Mouse (Mus musculus): ENCODE data around the gene Stard5.

Gene Stard5

GRCm38 (mm10) chr7:83635726-83636125, 4.0 kb downstream of the Stard5 start:
- DNase-seq = no peak

- DNase-seq = no peak
Measured at GRCm38 (mm10) chr7:83636425-83636824, 4.7 kb downstream of the Stard5 start.

DNA sequence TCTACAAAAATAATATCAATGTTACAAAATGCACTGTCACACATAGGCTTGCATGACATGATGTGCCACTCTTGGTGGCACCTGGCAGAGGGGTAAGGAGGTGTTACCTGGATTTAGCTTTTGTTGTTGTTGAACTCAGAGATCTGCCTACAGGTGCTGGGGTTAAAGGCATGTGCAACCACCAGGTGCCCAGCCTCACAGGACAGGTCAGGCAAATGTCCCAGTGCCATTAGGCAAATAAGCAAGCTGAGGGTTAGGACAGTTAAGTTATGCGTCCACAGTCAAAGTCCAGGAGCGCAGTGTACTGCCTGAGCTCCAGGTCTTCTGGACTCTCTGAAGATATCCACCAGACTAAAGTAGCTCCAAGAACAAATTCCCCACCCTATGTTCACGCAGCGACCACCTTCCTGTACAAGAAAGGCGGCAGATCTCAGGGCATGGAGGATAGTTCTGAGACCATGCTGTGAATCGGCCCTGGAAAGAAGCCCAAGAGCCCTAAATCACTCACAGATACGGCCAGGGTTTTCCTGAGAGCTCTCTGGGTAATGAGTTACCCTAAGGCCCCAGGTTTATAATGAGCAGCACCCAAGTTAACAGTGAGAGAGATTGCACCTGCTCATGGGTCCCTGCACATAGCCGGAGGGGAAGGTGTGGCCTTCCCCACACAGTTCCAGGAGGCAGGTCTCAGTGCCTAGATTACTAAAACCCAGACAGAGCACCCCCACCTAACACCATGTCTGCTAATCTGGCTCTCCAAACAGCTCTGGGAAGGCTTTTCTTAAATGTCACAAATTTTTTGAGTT, 6.2 kb downstream of the Stard5 start:
- DNase-seq = no peak

DNA sequence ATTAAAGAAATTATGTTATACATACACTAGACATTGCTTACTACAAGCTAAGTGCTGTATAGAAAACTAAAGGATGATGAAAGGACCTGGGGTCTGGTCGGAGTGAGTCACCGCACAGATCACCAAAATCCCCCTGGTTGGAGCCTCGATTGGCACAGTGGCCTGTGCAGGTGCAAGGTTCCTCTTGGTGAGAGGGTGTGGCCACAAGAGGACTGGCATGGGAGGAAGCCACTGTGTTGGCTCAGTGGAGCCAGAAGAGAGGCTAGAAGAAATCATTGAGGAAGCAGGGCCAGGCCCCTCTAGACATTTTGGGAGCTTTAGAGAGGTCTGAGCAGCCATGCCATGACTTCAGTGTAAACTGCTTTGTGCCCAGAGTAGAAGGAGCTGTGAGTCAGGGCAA, 7.3 kb downstream of the Stard5 start:
- no peak for DNase-seq

DNA sequence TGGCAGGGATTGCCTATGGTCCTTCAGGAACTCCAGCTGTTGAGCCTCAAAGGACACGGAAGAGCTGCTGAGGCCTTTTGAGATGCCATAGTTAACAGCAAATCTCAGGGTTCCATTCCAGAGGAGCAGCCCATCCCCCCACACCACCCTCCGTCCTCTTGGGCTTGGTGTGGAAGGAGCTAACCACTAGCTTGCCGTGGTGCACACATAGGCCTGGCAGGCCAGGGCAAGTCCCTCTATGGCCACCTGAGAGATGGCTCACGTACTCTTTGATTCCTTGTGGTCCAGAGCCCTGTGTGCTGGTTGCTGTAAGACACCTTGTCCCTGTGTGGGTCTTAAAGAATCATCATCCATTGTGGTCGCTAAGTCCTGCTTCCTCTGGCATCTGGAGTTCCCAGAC, 8.8 kb downstream of the Stard5 start:
- no peak for DNase-seq

GRCm38 (mm10) chr7:83641163-83641562, 9.4 kb downstream of the Stard5 start:
- no peak for DNase-seq

DNA sequence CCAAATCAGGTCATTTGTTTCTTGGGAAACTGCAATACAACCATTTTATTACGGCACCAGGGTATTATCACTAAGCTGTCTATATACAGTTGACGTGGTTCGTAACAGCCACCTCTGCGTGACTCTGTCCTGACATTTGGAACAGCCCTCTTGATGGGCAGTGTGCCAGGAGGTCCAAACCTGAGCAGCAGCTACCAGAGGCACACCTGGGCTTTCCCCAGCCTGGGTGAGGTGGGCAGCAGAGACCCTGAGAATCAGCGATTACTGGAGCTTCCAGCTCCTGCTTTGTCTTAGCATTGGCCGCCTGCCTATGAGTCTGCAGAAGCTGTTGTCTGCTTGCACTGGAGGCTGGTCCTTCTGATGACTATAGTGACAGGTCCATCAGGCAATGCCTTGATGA, 11.8 kb downstream of the Stard5 start:
- DNase-seq = no peak

DNA sequence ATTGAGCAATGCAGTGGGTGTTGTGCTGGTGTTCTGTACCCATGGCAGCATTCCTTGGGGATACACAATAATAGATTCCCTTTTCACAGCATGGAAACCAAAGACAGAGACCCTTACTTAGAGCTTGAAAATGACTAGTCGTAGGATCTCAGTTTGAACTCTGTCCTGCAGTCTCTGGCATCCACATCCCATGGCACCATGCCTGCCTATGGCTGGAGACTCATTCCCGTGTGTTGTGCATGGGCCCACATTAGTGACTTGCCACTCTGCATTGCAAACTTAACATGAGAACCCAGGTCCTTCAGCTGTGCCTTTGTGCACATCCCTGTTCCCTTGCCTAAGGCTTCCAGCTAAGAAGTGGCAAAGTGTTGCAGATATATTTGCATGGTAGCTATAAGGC, 13.0 kb downstream of the Stard5 start:
- DNase-seq = no peak

DNA sequence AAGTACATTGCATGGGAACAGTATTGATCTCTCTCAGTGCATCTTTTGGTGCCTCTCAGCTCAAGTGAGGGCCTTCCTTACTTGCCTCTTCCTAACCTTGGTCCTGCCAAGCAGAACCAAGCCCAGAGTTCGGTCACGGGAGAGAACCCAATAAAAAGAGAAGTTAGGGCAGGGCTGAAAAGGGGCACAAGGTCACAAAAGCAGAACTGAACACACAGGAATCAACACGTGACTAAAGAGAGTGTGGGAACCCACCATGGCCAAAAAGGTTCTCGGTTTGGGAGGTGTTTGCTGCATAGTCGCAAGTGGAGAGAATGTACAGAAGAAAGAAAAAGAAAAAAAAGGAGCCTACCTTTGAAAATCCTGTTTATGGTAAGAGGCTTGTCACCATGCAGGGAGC, 13.7 kb downstream of the Stard5 start:
- peak; percentile 66 for DNase-seq

DNA sequence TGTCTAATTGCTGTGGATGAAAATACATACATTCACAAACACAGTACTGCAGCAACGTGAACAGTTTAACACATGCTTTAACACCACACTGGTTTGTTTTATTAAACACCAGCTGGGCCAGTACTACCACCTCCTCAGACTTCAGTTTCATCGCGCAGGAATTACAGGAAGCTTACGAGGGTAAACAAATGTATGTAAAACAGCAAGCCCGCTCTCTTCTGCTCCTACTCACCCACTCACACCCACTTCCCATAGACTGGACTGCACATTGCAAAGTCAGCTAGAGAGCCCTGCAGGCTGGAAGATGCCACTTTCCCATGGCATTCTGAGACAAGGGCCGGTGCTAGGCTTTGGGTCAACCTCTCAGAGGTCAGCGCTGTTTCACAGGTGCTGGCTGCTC, 17.0 kb downstream of the Stard5 start:
- no peak for DNase-seq

GRCm38 (mm10) chr7:83650638-83651037, 18.9 kb downstream of the Stard5 start:
- DNase-seq = no peak

DNA sequence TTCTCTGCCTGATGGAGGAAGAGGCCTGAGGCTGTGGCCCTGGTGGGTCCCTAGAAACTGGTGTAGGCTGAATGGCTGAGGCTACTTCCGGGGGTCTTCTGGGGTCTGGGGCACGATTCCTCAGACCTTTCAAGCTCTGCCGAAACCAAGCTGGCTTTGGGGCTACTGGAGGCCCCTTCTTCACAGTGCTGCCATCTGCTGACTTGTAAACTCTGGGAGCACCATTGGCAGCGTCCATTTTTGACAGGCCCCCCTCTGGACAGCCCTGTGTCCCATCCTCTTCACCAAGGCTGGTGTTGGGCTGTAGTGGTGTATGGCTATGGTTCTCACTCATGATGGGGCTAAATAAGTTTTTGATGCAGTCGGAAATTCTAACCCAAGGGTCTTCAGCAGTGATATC, 20.7 kb downstream of the Stard5 start:
- DNase-seq = no peak

GRCm38 (mm10) chr7:83653605-83654051, 21.9 kb downstream of the Stard5 start:
- DNase-seq = no peak

- no peak for DNase-seq
Measured at GRCm38 (mm10) chr7:83654196-83654595, 22.4 kb downstream of the Stard5 start.

- peak; percentile 71 for DNase-seq
Measured at GRCm38 (mm10) chr7:83654938-83655630, 23.3 kb downstream of the Stard5 start.

- DNase-seq = no peak
Measured at GRCm38 (mm10) chr7:83658716-83659115, 27.0 kb downstream of the Stard5 start.

DNA sequence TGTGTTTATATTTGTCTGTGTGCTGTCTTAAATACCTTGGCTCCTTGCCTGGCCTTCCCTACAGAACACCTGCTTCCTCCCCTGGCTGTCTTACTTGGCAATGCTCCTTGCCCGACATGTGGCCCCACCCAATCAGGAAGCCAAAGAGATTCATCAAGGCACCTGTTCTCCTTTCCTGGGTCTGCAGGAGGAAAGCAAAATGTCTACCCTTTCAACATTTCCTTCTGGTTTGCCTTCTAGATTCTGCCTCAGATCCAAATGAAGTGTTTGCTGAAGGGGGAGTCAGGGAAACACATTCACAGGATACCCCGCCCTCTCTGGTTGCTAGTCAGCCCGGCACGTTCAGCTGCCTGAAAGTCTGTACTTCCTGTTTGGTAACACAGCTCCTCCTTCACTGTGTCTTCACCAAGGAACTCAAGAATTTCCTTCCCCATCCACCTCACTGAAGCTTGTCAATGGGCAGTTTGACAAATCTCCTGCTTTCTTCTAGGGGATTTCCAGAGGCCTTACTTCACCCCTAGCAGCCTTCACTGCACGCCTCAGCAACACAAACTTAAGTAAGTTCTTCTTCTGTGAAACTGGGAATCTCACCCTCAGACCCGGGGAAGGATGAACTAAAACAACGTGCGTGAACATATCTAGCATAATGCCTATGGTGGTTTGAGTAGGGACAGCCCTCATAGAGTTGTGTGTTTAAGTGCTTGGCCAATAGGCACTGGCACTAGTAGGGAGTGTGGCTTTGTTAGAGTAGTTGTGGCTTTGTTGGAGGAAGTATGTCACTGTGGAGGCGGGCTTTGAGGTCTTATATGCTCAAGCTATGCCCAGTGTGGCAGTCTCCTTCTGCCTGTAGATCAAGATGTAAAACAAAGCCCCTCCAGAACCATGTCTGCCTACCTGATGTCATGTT, 27.7 kb downstream of the Stard5 start:
- DNase-seq = peak; percentile 74

GRCm38 (mm10) chr7:83660273-83660691, 28.5 kb downstream of the Stard5 start:
- no peak for DNase-seq

- no peak for DNase-seq
Measured at GRCm38 (mm10) chr7:83661031-83661430, 29.3 kb downstream of the Stard5 start.

- DNase-seq = no peak
Measured at GRCm38 (mm10) chr7:83661763-83662162, 30.0 kb downstream of the Stard5 start.

GRCm38 (mm10) chr7:83662711-83663375, 31.1 kb downstream of the Stard5 start:
- DNase-seq = no peak

GRCm38 (mm10) chr7:83666087-83666595, 34.4 kb downstream of the Stard5 start:
- no peak for DNase-seq

All from lung, postnatal 36 days (tissue).